Mouse (Mus musculus) kidney, postnatal 10 days (tissue): ENCODE measurements around the gene Senp1.

Experiments used
- DNase-seq: peaks from one replicate; pipeline ENCODE4 v3.0.0; 2021; ENCODE audit warnings: mixed read lengths

The Senp1 gene

GRCm38 (mm10) chr15:98093121-98094011 lies at the start of gene Senp1:
Gene Senp1, minus strand, starts transcription at chr15:98093744.
- DNase-seq: peak; percentile 94

GRCm38 (mm10) chr15:98142515-98142914 lies 49.0 kb upstream of the Senp1 start:
- no peak for DNase-seq

- no peak for DNase-seq
Observed at GRCm38 (mm10) chr15:98140809-98141208, 47.3 kb upstream of the Senp1 start.

- no peak for DNase-seq
Observed at GRCm38 (mm10) chr15:98139763-98140162, 46.2 kb upstream of the Senp1 start.

- no peak for DNase-seq
Observed at GRCm38 (mm10) chr15:98136871-98137270, 43.3 kb upstream of the Senp1 start.

GRCm38 (mm10) chr15:98135671-98136070 lies 42.1 kb upstream of the Senp1 start:
- no peak for DNase-seq

- no peak for DNase-seq
Observed at GRCm38 (mm10) chr15:98134666-98135065, 41.1 kb upstream of the Senp1 start.

- DNase-seq: no peak
Observed at GRCm38 (mm10) chr15:98134034-98134433, 40.5 kb upstream of the Senp1 start.

GRCm38 (mm10) chr15:98133471-98133870 lies 39.9 kb upstream of the Senp1 start:
- DNase-seq: no peak

- DNase-seq: no peak
Observed at GRCm38 (mm10) chr15:98131942-98132655, 38.6 kb upstream of the Senp1 start.

GRCm38 (mm10) chr15:98131451-98131850 lies 37.9 kb upstream of the Senp1 start:
- DNase-seq: no peak

GRCm38 (mm10) chr15:98131001-98131400 lies 37.5 kb upstream of the Senp1 start:
- DNase-seq: no peak

GRCm38 (mm10) chr15:98120831-98121230 lies 27.3 kb upstream of the Senp1 start:
- DNase-seq: no peak

- DNase-seq: no peak
Observed at GRCm38 (mm10) chr15:98119363-98119762, 25.8 kb upstream of the Senp1 start.

- DNase-seq: no peak
Observed at GRCm38 (mm10) chr15:98116287-98116686, 22.7 kb upstream of the Senp1 start.

GRCm38 (mm10) chr15:98115779-98116163 lies 22.2 kb upstream of the Senp1 start:
- DNase-seq: no peak

- DNase-seq: no peak
Observed at GRCm38 (mm10) chr15:98114852-98115778, 21.6 kb upstream of the Senp1 start.

- DNase-seq: no peak
Observed at GRCm38 (mm10) chr15:98114098-98114851, 20.7 kb upstream of the Senp1 start.

- peak; percentile 28 for DNase-seq
Observed at GRCm38 (mm10) chr15:98111791-98112190, 18.2 kb upstream of the Senp1 start.

GRCm38 (mm10) chr15:98108297-98109152 lies 15.0 kb upstream of the Senp1 start:
- peak; percentile 89 for DNase-seq

GRCm38 (mm10) chr15:98107703-98108296 lies 14.3 kb upstream of the Senp1 start:
- DNase-seq: no peak
